Mouse (Mus musculus): ENCODE data around the gene Zfp507. TPM values are rescaled to one million over a fixed set of nuclear protein-coding genes. Genes with fewer than 3 reads are reported as not detected.
A peak's percentile ranks its signal among the peaks of the same experiment; 100 is the strongest.

Zfp507 gene
- polyA plus RNA-seq, 1 experiment from 2014 or later = 14.7 TPM

GRCm38 (mm10) chr7:35770122-35770521, 32.7 kb downstream of the Zfp507 start:
- H3K4me3 ChIP-seq (replicated peaks; ENCODE audit: low read depth, low read length) = no peak overlapping the region
- no peak overlapping the region for H3K9ac ChIP-seq (replicated peaks; ENCODE audit: low read length)
- peaks cover 31% of the 10 kb centered on the region for H3K36me3 ChIP-seq (ENCODE audit: control insufficient read depth, insufficient read depth, low read length)
- ATAC-seq (ENCODE audit: low FRiP score, low TSS enrichment) (no peak), DNase-seq (no peak)
- no peaks in the 10 kb centered on the region for H3K4me1 ChIP-seq (ENCODE audit: control insufficient read depth, insufficient read depth, low read length)
- 90% methylated on average over 7 of the region's 7 CpGs for WGBS
- H3K27ac ChIP-seq (replicated peaks; ENCODE audit: low read depth, low read length) = no peak overlapping the region
- H3K4me2 ChIP-seq (ENCODE audit: low read length) = no peak overlapping the region
- no peaks in the 10 kb centered on the region for H3K27me3 ChIP-seq (ENCODE audit: control insufficient read depth, insufficient read depth, low read length)
- H3K9me3 ChIP-seq (ENCODE audit: control insufficient read depth, low read length) = no peaks in the 10 kb centered on the region

GRCm38 (mm10) chr7:35764461-35764860, 38.3 kb downstream of the Zfp507 start:
- DNase-seq (no peak), ATAC-seq (ENCODE audit: low FRiP score, low TSS enrichment) (no peak)
- Histone ChIP-seq H3K9me3 (ENCODE audit: control insufficient read depth, low read length) (no peaks in the 10 kb centered on the region), H3K4me1 (ENCODE audit: control insufficient read depth, insufficient read depth, low read length) (no peaks in the 10 kb centered on the region), H3K9ac (replicated peaks; ENCODE audit: low read length) (no peak overlapping the region), H3K27ac (replicated peaks; ENCODE audit: low read depth, low read length) (no peak overlapping the region), H3K27me3 (ENCODE audit: control insufficient read depth, insufficient read depth, low read length) (no peaks in the 10 kb centered on the region), H3K4me3 (replicated peaks; ENCODE audit: low read depth, low read length) (no peak overlapping the region), H3K36me3 (ENCODE audit: control insufficient read depth, insufficient read depth, low read length) (no peaks in the 10 kb centered on the region), H3K4me2 (ENCODE audit: low read length) (no peak overlapping the region)
- WGBS = 94% methylated on average over 11 of the region's 11 CpGs

- no peak overlapping the region for H3K27ac ChIP-seq (replicated peaks; ENCODE audit: low read depth, low read length)
- no peaks in the 10 kb centered on the region for H3K4me1 ChIP-seq (ENCODE audit: control insufficient read depth, insufficient read depth, low read length)
- no peak overlapping the region for H3K9ac ChIP-seq (replicated peaks; ENCODE audit: low read length)
- no peak for DNase-seq
- no peaks in the 10 kb centered on the region for H3K36me3 ChIP-seq (ENCODE audit: control insufficient read depth, insufficient read depth, low read length)
- H3K4me3 ChIP-seq (replicated peaks; ENCODE audit: low read depth, low read length) = no peak overlapping the region
- ATAC-seq (ENCODE audit: low FRiP score, low TSS enrichment) = no peak
- no peaks in the 10 kb centered on the region for H3K9me3 ChIP-seq (ENCODE audit: control insufficient read depth, low read length)
- H3K4me2 ChIP-seq (ENCODE audit: low read length) = no peak overlapping the region
- 71% methylated on average over 5 of the region's 5 CpGs for WGBS
- H3K27me3 ChIP-seq (ENCODE audit: control insufficient read depth, insufficient read depth, low read length) = no peaks in the 10 kb centered on the region
These were observed 41.0 kb downstream of the Zfp507 start for GRCm38 (mm10) chr7:35761801-35762200.

GRCm38 (mm10) chr7:35759602-35760001, 43.2 kb downstream of the Zfp507 start:
- Histone ChIP-seq H3K9ac (replicated peaks; ENCODE audit: low read length) (no peak overlapping the region), H3K27ac (replicated peaks; ENCODE audit: low read depth, low read length) (no peak overlapping the region)
- 24% methylated on average over 2 of the region's 2 CpGs for WGBS

GRCm38 (mm10) chr7:35756510-35757440, 46.0 kb downstream of the Zfp507 start:
- no peaks in the 10 kb centered on the region for H3K9me3 ChIP-seq (ENCODE audit: control insufficient read depth, low read length)
- no peak overlapping the region for H3K9ac ChIP-seq (replicated peaks; ENCODE audit: low read length)
- H3K27me3 ChIP-seq (ENCODE audit: control insufficient read depth, insufficient read depth, low read length) = no peaks in the 10 kb centered on the region
- H3K27ac ChIP-seq (replicated peaks; ENCODE audit: low read depth, low read length) = no peak overlapping the region
- WGBS = 42% methylated on average over 14 of the region's 14 CpGs
- DNase-seq (no peak), ATAC-seq (ENCODE audit: low FRiP score, low TSS enrichment) (no peak)
- H3K36me3 ChIP-seq (ENCODE audit: control insufficient read depth, insufficient read depth, low read length) = peaks cover 4% of the 10 kb centered on the region; the same call in 1 of the 2 replicates
- H3K4me2 ChIP-seq (ENCODE audit: low read length) = no peak overlapping the region
- peaks cover 9% of the 10 kb centered on the region; the same call in 1 of the 2 replicates for H3K4me1 ChIP-seq (ENCODE audit: control insufficient read depth, insufficient read depth, low read length)
- H3K4me3 ChIP-seq (replicated peaks; ENCODE audit: low read depth, low read length) = no peak overlapping the region

More at GRCm38 (mm10) chr7:35759602-35760001, 43.2 kb downstream of the Zfp507 start:
- Histone ChIP-seq H3K27me3 (ENCODE audit: control insufficient read depth, insufficient read depth, low read length) (no peaks in the 10 kb centered on the region), H3K4me2 (ENCODE audit: low read length) (no peak overlapping the region), H3K9me3 (ENCODE audit: control insufficient read depth, low read length) (no peaks in the 10 kb centered on the region), H3K36me3 (ENCODE audit: control insufficient read depth, insufficient read depth, low read length) (no peaks in the 10 kb centered on the region), H3K4me1 (ENCODE audit: control insufficient read depth, insufficient read depth, low read length) (peaks cover 4% of the 10 kb centered on the region; the same call in 1 of the 2 replicates), H3K4me3 (replicated peaks; ENCODE audit: low read depth, low read length) (no peak overlapping the region)
- ATAC-seq (ENCODE audit: low FRiP score, low TSS enrichment) (no peak), DNase-seq (peak; percentile 31)

GRCm38 (mm10) chr7:35754886-35755168, 48.0 kb downstream of the Zfp507 start:
- Histone ChIP-seq H3K4me2 (ENCODE audit: low read length) (peak overlapping the region; percentile 94), H3K4me1 (ENCODE audit: control insufficient read depth, insufficient read depth, low read length) (peaks cover 9% of the 10 kb centered on the region; the same call in 1 of the 2 replicates)

GRCm38 (mm10) chr7:35754033-35754885, 48.5 kb downstream of the Zfp507 start, which contains the start of gene Dpy19l3:
Gene Dpy19l3 (minus strand): TSS chr7:35754454.
- H3K4me3 ChIP-seq (replicated peaks; ENCODE audit: low read depth, low read length) = peak within 1 kb of the TSS; percentile 88
- H3K4me2 ChIP-seq (ENCODE audit: low read length) = peak within 1 kb of the TSS; percentile 94
- peak within 1 kb of the TSS; percentile 63 for H3K27ac ChIP-seq (replicated peaks; ENCODE audit: low read depth, low read length)
- under 1% methylated on average over 69 of the region's 70 CpGs for WGBS
- H3K9ac ChIP-seq (replicated peaks; ENCODE audit: low read length) = peak within 1 kb of the TSS; percentile 75
- no peaks in the 10 kb centered on the region for H3K27me3 ChIP-seq (ENCODE audit: control insufficient read depth, insufficient read depth, low read length)
- DNase-seq = peak; percentile 93
- peaks cover 9% of the 10 kb centered on the region; the same call in 1 of the 2 replicates for H3K4me1 ChIP-seq (ENCODE audit: control insufficient read depth, insufficient read depth, low read length)
- ATAC-seq (ENCODE audit: low FRiP score, low TSS enrichment) = peak; percentile 97
- H3K36me3 ChIP-seq (ENCODE audit: control insufficient read depth, insufficient read depth, low read length) = peaks cover 23% of the 10 kb centered on the region
- H3K9me3 ChIP-seq (ENCODE audit: control insufficient read depth, low read length) = no peaks in the 10 kb centered on the region

More at GRCm38 (mm10) chr7:35754886-35755168, 48.0 kb downstream of the Zfp507 start:
- Histone ChIP-seq H3K9ac (replicated peaks; ENCODE audit: low read length) (peak overlapping the region; percentile 75), H3K9me3 (ENCODE audit: control insufficient read depth, low read length) (no peaks in the 10 kb centered on the region), H3K36me3 (ENCODE audit: control insufficient read depth, insufficient read depth, low read length) (peaks cover 18% of the 10 kb centered on the region), H3K27me3 (ENCODE audit: control insufficient read depth, insufficient read depth, low read length) (no peaks in the 10 kb centered on the region), H3K27ac (replicated peaks; ENCODE audit: low read depth, low read length) (peak overlapping the region; percentile 63), H3K4me3 (replicated peaks; ENCODE audit: low read depth, low read length) (peak overlapping the region; percentile 88)
- no peak for ATAC-seq (ENCODE audit: low FRiP score, low TSS enrichment)
- 66% methylated on average over 4 of the region's 4 CpGs for WGBS
- DNase-seq = no peak

GRCm38 (mm10) chr7:35753319-35754032, 49.3 kb downstream of the Zfp507 start:
- Histone ChIP-seq H3K27ac (replicated peaks; ENCODE audit: low read depth, low read length) (no peak overlapping the region), H3K9ac (replicated peaks; ENCODE audit: low read length) (peak overlapping the region; percentile 75), H3K9me3 (ENCODE audit: control insufficient read depth, low read length) (no peaks in the 10 kb centered on the region), H3K4me3 (replicated peaks; ENCODE audit: low read depth, low read length) (peak overlapping the region; percentile 88), H3K4me1 (ENCODE audit: control insufficient read depth, insufficient read depth, low read length) (peaks cover 9% of the 10 kb centered on the region; the same call in 1 of the 2 replicates), H3K4me2 (ENCODE audit: low read length) (peak overlapping the region; percentile 94), H3K36me3 (ENCODE audit: control insufficient read depth, insufficient read depth, low read length) (peaks cover 31% of the 10 kb centered on the region), H3K27me3 (ENCODE audit: control insufficient read depth, insufficient read depth, low read length) (no peaks in the 10 kb centered on the region)
- DNase-seq (peak; percentile 52), ATAC-seq (ENCODE audit: low FRiP score, low TSS enrichment) (no peak; the same call in 1 of the 2 replicates)
- WGBS = 2% methylated on average over 15 of the region's 15 CpGs
